32 mouse cellular contexts compared by ENCODE assay signal in genomic region chr2:25391266-25391665, GRCm38 (mm10). TPM values are rescaled to one million over a fixed set of nuclear protein-coding genes. Genes with fewer than 3 reads are reported as not detected.
DNase-seq lines count a peak whose midpoint lies in the region; ATAC-seq and TF ChIP-seq lines count a peak whose summit lies in the region.
"Had no signal": no experiment of that assay in that cellular context is flagged by ENCODE, and none has a peak within 500 bp of the region (broad histone marks: within the 10 kb centered on the region; RNA-seq: fewer than 3 reads in every experiment).

No protein-coding gene starts in this region.

- DNase-seq in embryonic facial prominence, embryonic 14.5 days (ENCODE audit: low spot score) = peak; percentile 32
- no peak for DNase-seq in embryonic facial prominence, embryonic 10.5 days (ENCODE audit: low spot score)
- DNase-seq in hindbrain, postnatal 0 days (ENCODE audit: low spot score) = peak; percentile 43
- DNase-seq in testis, postnatal 14 days (ENCODE audit: low spot score) = peak; percentile 15
- no peak for DNase-seq in testis, postnatal 10 days (ENCODE audit: low spot score)
- DNase-seq in embryo, embryonic 10.5 days (ENCODE audit: low spot score) = no peak
- DNase-seq: adrenal gland, adult 8-10 months; adrenal gland, postnatal 25 days; B cell, adult 2 months; cerebellum, adult 11-12 months; cerebellum, adult 9-10 months; cerebellum, postnatal 25 days; embryo, embryonic 11 days; gastrocnemius, postnatal 25 days; heart, adult 2 months; heart, postnatal 36 days; kidney, adult 11 months had no signal

- ATAC-seq in embryonic facial prominence, embryonic 14.5 days (ENCODE audit: low read depth) = peak; percentile 35; the same call in 1 of the 2 replicates
- ATAC-seq in hindbrain, postnatal 0 days = no peak
- ATAC-seq in hindbrain, embryonic 12.5 days (ENCODE audit: low FRiP score) = no peak
- ATAC-seq: activated CD4-positive, CD25-positive, alpha-beta regulatory T cell, adult 4 months; forebrain, embryonic 14.5 days; intestine, embryonic 15.5 days had no signal

- H3K9me3 ChIP-seq in embryonic facial prominence, embryonic 14.5 days (ENCODE audit: control insufficient read depth, low read length) = no peaks in the 10 kb centered on the region
- H3K9me3 ChIP-seq in embryonic facial prominence, embryonic 10.5 days = no peaks in the 10 kb centered on the region
- H3K9me3 ChIP-seq in hindbrain, postnatal 0 days (ENCODE audit: low read length) = no peaks in the 10 kb centered on the region
- H3K9me3 ChIP-seq in hindbrain, embryonic 12.5 days (replicated peaks) = no peaks in the 10 kb centered on the region
- H3K9me3 ChIP-seq: embryonic facial prominence, embryonic 15.5 days; G1E; heart, embryonic 10.5 days; heart, embryonic 13.5 days; hindbrain, embryonic 15.5 days; intestine, embryonic 15.5 days had no signal

- no peaks in the 10 kb centered on the region for H3K36me3 ChIP-seq in embryonic facial prominence, embryonic 14.5 days (ENCODE audit: control insufficient read depth, insufficient read depth, low read length)
- no peaks in the 10 kb centered on the region for H3K36me3 ChIP-seq in embryonic facial prominence, embryonic 10.5 days (replicated peaks)
- H3K36me3 ChIP-seq in hindbrain, postnatal 0 days (ENCODE audit: insufficient read depth, low read length) = no peaks in the 10 kb centered on the region
- no peaks in the 10 kb centered on the region for H3K36me3 ChIP-seq in hindbrain, embryonic 12.5 days
- H3K36me3 ChIP-seq: embryonic facial prominence, embryonic 15.5 days; G1E; heart, embryonic 10.5 days; heart, embryonic 13.5 days; hindbrain, embryonic 15.5 days; intestine, embryonic 15.5 days had no signal

- H3K27ac ChIP-seq in embryonic facial prominence, embryonic 14.5 days (replicated peaks; ENCODE audit: low read depth, low read length) = no peak overlapping the region
- no peak overlapping the region for H3K27ac ChIP-seq in embryonic facial prominence, embryonic 10.5 days (replicated peaks)
- no peak overlapping the region for H3K27ac ChIP-seq in hindbrain, postnatal 0 days
- no peak overlapping the region for H3K27ac ChIP-seq in hindbrain, embryonic 12.5 days
- H3K27ac ChIP-seq: embryonic facial prominence, embryonic 15.5 days; heart, adult 2 months; heart, embryonic 10.5 days; heart, embryonic 13.5 days; hindbrain, embryonic 15.5 days; intestine, embryonic 15.5 days had no signal

- H3K27me3 ChIP-seq in embryonic facial prominence, embryonic 14.5 days (replicated peaks; ENCODE audit: control insufficient read depth, insufficient read depth, low read length) = peaks cover 22% of the 10 kb centered on the region
- H3K27me3 ChIP-seq in embryonic facial prominence, embryonic 10.5 days (replicated peaks; ENCODE audit: low read depth, poor library complexity, severe bottlenecking) = peaks cover 28% of the 10 kb centered on the region
- H3K27me3 ChIP-seq in hindbrain, postnatal 0 days (ENCODE audit: insufficient read depth, low read length) = no peaks in the 10 kb centered on the region
- H3K27me3 ChIP-seq in hindbrain, embryonic 12.5 days = peaks cover 27% of the 10 kb centered on the region

- no peak for TF ChIP-seq CTCF in hindbrain, postnatal 0 days (IDR thresholded peaks at IDR 0.05; ENCODE audit: low read depth)

- 0 out of 2 replicates have a peak, but pooled peaks cover 4% of the 10 kb centered on the region for H3K4me1 ChIP-seq in embryonic facial prominence, embryonic 14.5 days (ENCODE audit: control insufficient read depth, insufficient read depth, low read length)
- peaks cover 13% of the 10 kb centered on the region for H3K4me1 ChIP-seq in embryonic facial prominence, embryonic 10.5 days
- peaks cover 8% of the 10 kb centered on the region; the same call in 1 of the 2 replicates for H3K4me1 ChIP-seq in hindbrain, postnatal 0 days (ENCODE audit: insufficient read depth, low read length)
- H3K4me1 ChIP-seq in hindbrain, embryonic 12.5 days = peaks cover 14% of the 10 kb centered on the region

- 49% methylated on average over 5 of the region's 5 CpGs for WGBS in embryonic facial prominence, embryonic 14.5 days
- 73% methylated on average over 5 of the region's 5 CpGs for WGBS in embryonic facial prominence, embryonic 10.5 days
- 61% methylated on average over 5 of the region's 5 CpGs for WGBS in hindbrain, postnatal 0 days
- WGBS in hindbrain, embryonic 12.5 days = 82% methylated on average over 5 of the region's 5 CpGs

- H3K4me3 ChIP-seq in embryonic facial prominence, embryonic 14.5 days (ENCODE audit: low read depth, low read length) = no peak overlapping the region
- no peak overlapping the region for H3K4me3 ChIP-seq in embryonic facial prominence, embryonic 10.5 days
- no peak overlapping the region for H3K4me3 ChIP-seq in hindbrain, postnatal 0 days (ENCODE audit: low read length)
- H3K4me3 ChIP-seq in hindbrain, embryonic 12.5 days = no peak overlapping the region
- H3K4me3 ChIP-seq: embryonic facial prominence, embryonic 15.5 days; heart, adult 2 months; heart, embryonic 10.5 days; heart, embryonic 13.5 days; hindbrain, embryonic 15.5 days; intestine, embryonic 15.5 days had no signal

- H3K9ac ChIP-seq in embryonic facial prominence, embryonic 14.5 days (ENCODE audit: low read depth, low read length) = no peak overlapping the region
- H3K9ac ChIP-seq in hindbrain, postnatal 0 days (replicated peaks; ENCODE audit: low read length) = no peak overlapping the region
- H3K9ac ChIP-seq in hindbrain, embryonic 12.5 days = no peak overlapping the region
- H3K9ac ChIP-seq: embryonic facial prominence, embryonic 15.5 days; heart, embryonic 13.5 days; hindbrain, embryonic 15.5 days; intestine, embryonic 15.5 days had no signal

- H3K4me2 ChIP-seq in embryonic facial prominence, embryonic 14.5 days (ENCODE audit: low read depth, low read length) = no peak overlapping the region
- H3K4me2 ChIP-seq in hindbrain, postnatal 0 days (ENCODE audit: low read depth, low read length) = no peak overlapping the region
- no peak overlapping the region for H3K4me2 ChIP-seq in hindbrain, embryonic 12.5 days (replicated peaks)
- H3K4me2 ChIP-seq: embryonic facial prominence, embryonic 15.5 days; heart, embryonic 13.5 days; hindbrain, embryonic 15.5 days; intestine, embryonic 15.5 days had no signal

RNA-seq across cellular contexts. Expression of gene Entpd2, which starts 4.4 kb away (rescaled TPM):
- polyA plus RNA-seq in embryonic facial prominence, embryonic 14.5 days (2014; fragmentation: Nextera tagmentation; extraction: Ambion mirVana) = 11.3 and 12.9 TPM in 2 replicates
- 0.14 TPM in 1 of 2 replicates, not detected in the other for polyA plus RNA-seq in embryonic facial prominence, embryonic 10.5 days (2016; fragmentation: Nextera tagmentation; extraction: Ambion mirVana)
- 8.4 and 12.9 TPM in 2 replicates for total RNA-seq in hindbrain, postnatal 0 days (2014; rRNA removed)
- polyA plus RNA-seq in hindbrain, postnatal 0 days (2015; fragmentation: Nextera tagmentation; extraction: Ambion mirVana) = 10.8 and 12.3 TPM in 2 replicates
- 0.22 and 0.46 TPM in 2 replicates for polyA plus RNA-seq in hindbrain, embryonic 12.5 days (2016; fragmentation: Nextera tagmentation; extraction: Ambion mirVana)
- total RNA-seq: CH12.LX; common myeloid progenitor, adult 5-6 weeks; G1E had no signal
- polyA plus RNA-seq: forebrain, embryonic 11.5 days; heart, embryonic 10.5 days; hindbrain, embryonic 11.5 days had no signal

RNA-seq across cellular contexts. Expression of gene Npdc1, which starts 7.9 kb away (rescaled TPM):
- polyA plus RNA-seq in embryonic facial prominence, embryonic 14.5 days (2014; fragmentation: Nextera tagmentation; extraction: Ambion mirVana) = 75.1 TPM in 2 replicates
- 38.3 and 40.3 TPM in 2 replicates for polyA plus RNA-seq in embryonic facial prominence, embryonic 10.5 days (2016; fragmentation: Nextera tagmentation; extraction: Ambion mirVana)
- total RNA-seq in hindbrain, postnatal 0 days (2014; rRNA removed) = 249 and 289 TPM in 2 replicates
- 416 and 422 TPM in 2 replicates for polyA plus RNA-seq in hindbrain, postnatal 0 days (2015; fragmentation: Nextera tagmentation; extraction: Ambion mirVana)
- polyA plus RNA-seq in hindbrain, embryonic 12.5 days (2016; fragmentation: Nextera tagmentation; extraction: Ambion mirVana) = 216 and 225 TPM in 2 replicates
- polyA plus RNA-seq: G1E had no signal

RNA-seq across cellular contexts. Expression of gene Sapcd2, which starts 19.1 kb away (rescaled TPM):
- 21.4 and 29.3 TPM in 2 replicates for polyA plus RNA-seq in embryonic facial prominence, embryonic 14.5 days (2014; fragmentation: Nextera tagmentation; extraction: Ambion mirVana)
- polyA plus RNA-seq in embryonic facial prominence, embryonic 10.5 days (2016; fragmentation: Nextera tagmentation; extraction: Ambion mirVana) = 73.6 and 74.6 TPM in 2 replicates
- 38.1 and 40.2 TPM in 2 replicates for total RNA-seq in hindbrain, postnatal 0 days (2014; rRNA removed)
- 20.2 and 22.0 TPM in 2 replicates for polyA plus RNA-seq in hindbrain, postnatal 0 days (2015; fragmentation: Nextera tagmentation; extraction: Ambion mirVana)
- polyA plus RNA-seq in hindbrain, embryonic 12.5 days (2016; fragmentation: Nextera tagmentation; extraction: Ambion mirVana) = 31.9 and 41.4 TPM in 2 replicates
- total RNA-seq: gastrocnemius, adult 8-10 months; heart, adult 2 months had no signal

RNA-seq across cellular contexts. Expression of gene Uap1l1, which starts 25.8 kb away (rescaled TPM):
- 20.8 and 20.9 TPM in 2 replicates for polyA plus RNA-seq in embryonic facial prominence, embryonic 14.5 days (2014; fragmentation: Nextera tagmentation; extraction: Ambion mirVana)
- 8.5 and 11.4 TPM in 2 replicates for polyA plus RNA-seq in embryonic facial prominence, embryonic 10.5 days (2016; fragmentation: Nextera tagmentation; extraction: Ambion mirVana)
- 5.8 and 7.5 TPM in 2 replicates for total RNA-seq in hindbrain, postnatal 0 days (2014; rRNA removed)
- 15.6 and 18.5 TPM in 2 replicates for polyA plus RNA-seq in hindbrain, postnatal 0 days (2015; fragmentation: Nextera tagmentation; extraction: Ambion mirVana)
- 5.7 and 7.9 TPM in 2 replicates for polyA plus RNA-seq in hindbrain, embryonic 12.5 days (2016; fragmentation: Nextera tagmentation; extraction: Ambion mirVana)

RNA-seq across cellular contexts. Expression of gene Fut7, which starts 31.8 kb away (rescaled TPM):
- polyA plus RNA-seq in embryonic facial prominence, embryonic 14.5 days (2014; fragmentation: Nextera tagmentation; extraction: Ambion mirVana) = 0.10 and 0.11 TPM in 2 replicates
- not detected in 2 replicates for polyA plus RNA-seq in embryonic facial prominence, embryonic 10.5 days (2016; fragmentation: Nextera tagmentation; extraction: Ambion mirVana)
- total RNA-seq in hindbrain, postnatal 0 days (2014; rRNA removed) = 1.0 TPM in 1 of 2 replicates, not detected in the other
- 0.18 and 0.20 TPM in 2 replicates for polyA plus RNA-seq in hindbrain, postnatal 0 days (2015; fragmentation: Nextera tagmentation; extraction: Ambion mirVana)
- 0.53 TPM in 1 of 2 replicates, not detected in the other for polyA plus RNA-seq in hindbrain, embryonic 12.5 days (2016; fragmentation: Nextera tagmentation; extraction: Ambion mirVana)
- total RNA-seq: adrenal gland, postnatal 25 days; gastrocnemius, adult 8-10 months; gastrocnemius, postnatal 25 days had no signal
- polyA plus RNA-seq: embryonic facial prominence, embryonic 11.5 days; forebrain, embryonic 11.5 days; forebrain, embryonic 14.5 days; G1E; heart, embryonic 10.5 days had no signal

Comparison
In these comparisons a context has a peak if more than half of its experiments do, and no peak if none do; other contexts are left out.
1. DNase-seq: peak in embryonic facial prominence, embryonic 14.5 days (single experiment), hindbrain, postnatal 0 days (single experiment) and testis, postnatal 14 days (single experiment); none in embryonic facial prominence, embryonic 10.5 days (single experiment), testis, postnatal 10 days (single experiment) and embryo, embryonic 10.5 days (single experiment).